Mouse (Mus musculus) lung, postnatal 25 days (tissue): Measurements from ENCODE around the gene Tada1.

ENCODE experiments used
- DNase-seq: peaks from one replicate; pipeline ENCODE4 v3.0.0; 2022; ENCODE audit warnings: low spot score

Gene Tada1

DNA sequence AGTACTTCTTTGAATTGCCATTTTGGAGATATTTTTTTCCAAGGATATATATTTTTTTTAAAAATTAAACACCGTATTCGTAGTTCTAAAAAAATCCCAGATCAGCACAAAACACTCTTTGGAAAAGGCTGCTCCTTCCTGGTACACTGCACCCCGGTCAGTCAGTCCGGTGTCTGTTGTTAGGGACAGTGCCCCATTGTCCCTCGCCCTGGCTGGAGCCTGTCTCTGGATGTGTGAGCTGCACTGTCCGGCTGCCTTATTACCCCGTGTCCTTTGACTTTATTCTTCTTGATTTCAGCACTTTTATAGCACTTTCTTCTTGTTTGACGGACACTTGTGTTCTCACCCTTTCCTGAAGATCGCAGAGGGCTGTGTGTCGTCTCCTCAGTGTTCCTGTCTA, 5.7 kb downstream of the Tada1 start:
- no peak for DNase-seq

DNA sequence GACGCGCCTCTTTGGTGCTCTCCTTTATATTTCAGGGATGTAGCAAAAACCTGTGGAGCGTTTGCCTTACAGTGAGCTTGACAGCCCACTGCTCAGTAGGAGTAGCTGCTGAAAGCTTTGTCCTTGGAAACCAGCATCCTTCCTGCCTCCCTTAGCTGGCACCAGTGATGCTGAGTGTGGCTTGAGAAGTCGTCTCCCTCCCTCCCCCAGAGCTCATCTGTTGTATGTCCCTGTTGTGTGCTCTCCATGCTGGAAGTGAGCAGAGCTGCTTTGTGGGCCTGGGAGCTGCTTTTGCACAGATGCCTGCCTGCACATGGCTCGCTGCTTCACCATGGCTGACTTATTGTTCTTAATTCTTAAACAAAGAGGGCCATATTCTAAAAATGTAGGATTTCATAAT, 6.5 kb downstream of the Tada1 start:
- no peak for DNase-seq

DNA sequence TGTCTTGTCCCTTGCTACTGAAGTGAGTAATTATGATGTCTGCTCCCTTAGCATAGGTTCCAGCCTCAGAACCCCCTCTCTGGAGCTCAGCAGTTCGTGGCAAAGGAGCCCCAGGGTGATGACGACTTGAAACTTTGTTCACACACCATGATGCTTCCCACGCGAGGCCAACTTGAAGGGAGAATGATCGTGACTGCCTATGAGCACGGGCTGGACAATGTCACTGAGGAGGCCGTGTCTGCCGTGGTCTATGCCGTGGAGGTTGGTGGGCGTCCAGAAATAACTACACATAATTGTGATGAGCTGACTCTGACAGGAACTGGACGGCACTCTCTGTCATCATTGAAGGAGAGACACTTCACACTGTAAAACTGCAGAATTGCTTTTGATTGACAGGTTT, 9.6 kb downstream of the Tada1 start:
- no peak for DNase-seq

DNA sequence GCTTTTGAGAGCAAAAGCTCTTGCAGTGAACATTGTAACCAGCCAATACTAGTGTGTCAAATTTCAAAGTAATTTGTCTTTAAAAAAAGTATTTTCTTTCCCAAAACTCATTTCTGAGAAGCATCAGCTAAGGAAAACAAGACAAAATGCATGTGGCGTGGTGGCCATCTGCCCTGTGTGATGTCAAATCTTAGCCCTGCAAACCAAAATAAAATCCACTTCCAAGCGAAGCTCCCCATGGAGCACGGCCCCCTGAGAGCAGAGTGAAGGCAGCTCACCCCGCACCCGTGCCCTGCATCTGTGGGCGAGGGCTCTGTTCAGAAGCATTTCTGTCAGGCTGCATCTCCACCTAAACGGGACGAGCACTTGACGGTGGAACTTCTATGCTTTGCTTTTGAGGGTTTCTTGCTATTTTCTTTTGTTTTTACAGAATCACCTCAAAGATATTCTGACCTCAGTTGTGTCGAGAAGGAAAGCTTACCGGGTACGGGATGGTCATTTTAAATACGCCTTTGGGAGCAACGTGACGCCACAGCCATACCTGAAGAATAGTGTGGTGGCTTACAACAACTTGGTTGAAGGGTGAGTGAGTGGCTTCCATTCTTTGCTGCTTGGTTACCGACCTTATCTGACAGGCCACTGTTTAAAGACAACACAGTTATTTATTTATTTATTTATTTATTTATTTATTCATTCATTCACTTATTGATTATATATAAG, 10.7 kb downstream of the Tada1 start:
- no peak for DNase-seq

DNA sequence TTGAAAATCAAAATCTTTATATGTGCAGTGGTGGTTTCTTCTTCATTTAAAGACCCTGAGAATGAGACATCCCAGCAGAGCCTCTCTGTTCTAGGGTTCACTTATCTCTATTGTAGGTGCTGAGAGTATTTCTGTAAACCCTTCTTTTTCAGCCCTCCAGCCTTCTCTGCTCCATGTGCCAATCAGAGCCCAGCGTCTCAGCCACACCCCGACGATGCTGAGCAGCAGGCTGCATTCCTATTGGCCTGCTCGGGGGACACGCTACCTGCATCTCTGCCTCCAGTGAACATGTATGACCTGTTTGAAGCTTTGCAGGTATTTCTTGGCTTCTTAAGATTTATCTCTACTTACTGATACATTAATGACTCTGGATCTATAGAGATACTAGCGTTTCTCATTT, 12.8 kb downstream of the Tada1 start:
- no peak for DNase-seq

DNA sequence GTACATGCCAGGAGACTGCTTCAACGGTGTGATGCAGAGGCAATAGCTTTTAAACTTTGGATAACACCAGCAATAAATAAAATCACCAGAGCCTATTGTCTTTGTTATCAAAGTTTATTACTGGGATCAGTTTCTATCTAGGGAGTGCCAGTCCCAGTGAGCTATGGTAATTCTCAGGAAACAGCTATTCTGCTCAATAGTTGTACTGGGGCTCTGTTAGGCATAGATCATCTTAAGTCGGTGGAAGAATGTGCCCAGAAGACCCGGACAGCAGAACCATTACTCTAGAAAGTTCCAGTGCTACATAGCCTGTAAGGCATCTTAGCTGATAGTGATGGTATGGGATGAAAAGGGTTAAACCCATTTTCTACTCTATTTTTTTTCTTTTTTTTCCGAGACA, 15.9 kb downstream of the Tada1 start:
- no peak for DNase-seq

DNA sequence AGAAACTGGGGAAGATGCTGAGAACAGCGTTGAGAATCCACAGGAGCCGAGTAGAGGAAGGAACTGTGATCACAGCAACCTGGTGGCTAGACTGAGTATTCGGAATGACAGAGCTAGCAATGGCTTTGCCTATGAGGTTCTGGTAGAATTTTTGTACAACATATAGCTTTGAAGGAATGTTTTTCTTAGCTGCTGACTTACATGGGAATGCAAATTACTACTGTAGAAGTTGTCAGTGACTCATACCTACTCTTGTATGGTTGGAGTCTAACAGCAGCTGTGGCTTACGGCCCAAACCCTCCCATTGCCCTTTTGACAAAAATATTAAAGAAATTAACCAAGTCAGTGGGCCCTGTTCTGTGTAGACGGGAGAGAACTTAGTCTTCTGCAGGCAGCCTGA, 16.8 kb downstream of the Tada1 start:
- no peak for DNase-seq

DNA sequence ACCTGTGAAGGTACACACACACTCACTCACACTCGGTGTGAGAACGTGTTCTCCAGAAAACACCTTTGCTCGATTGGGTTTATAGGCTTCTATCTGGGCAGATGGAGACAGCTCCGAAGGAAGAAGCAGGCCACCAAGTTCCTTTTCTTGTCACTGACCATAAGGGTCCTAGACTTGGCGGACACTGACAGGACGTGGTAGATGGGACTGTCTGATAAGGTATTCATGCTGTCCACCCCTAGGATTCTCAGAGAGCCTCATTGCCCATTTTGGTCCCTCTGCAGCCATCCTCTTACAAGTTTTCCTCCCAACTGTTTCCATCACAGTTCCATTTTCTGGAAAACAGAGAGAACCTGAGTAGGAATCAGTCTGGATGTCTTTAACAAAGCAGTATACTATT, 17.5 kb downstream of the Tada1 start:
- DNase-seq = no peak

DNA sequence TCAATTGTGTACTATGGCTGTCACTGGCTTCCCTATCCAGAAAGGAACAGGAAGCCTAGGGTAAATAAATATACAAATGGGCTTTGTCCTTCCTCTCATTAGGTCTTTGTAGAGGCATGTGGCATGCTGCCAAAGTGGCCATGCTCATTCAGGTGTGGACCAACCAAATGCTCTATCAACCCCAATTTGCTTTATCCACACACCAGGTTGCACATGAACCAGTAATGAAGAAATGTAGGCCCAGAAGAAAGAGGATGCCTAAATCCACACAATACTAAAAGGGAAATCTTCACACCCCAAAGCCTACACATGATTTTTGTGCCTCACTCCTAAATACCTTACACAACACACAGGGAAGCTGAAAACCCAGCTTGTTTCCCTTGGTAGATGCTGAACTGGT, 22.6 kb downstream of the Tada1 start:
- DNase-seq = no peak

DNA sequence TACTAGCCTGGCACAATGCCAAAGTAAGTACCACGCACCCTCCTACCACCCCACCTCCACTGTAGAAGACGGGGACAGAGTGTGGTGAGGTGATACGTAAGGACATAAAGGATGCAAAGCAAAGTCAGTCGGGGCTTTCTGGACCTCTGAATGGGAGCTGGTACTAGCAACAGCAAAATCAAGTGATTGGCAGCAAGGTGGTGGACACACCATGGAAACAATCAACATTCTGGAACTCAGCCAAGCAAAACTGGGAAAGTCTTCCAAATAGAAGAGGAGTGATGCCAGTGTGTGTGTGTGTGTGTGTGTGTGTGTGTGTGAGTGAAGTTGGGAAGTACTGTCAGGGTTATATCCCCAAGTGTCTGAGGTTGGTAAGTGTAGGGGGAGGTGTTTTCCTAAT, 23.1 kb downstream of the Tada1 start:
- no peak for DNase-seq

DNA sequence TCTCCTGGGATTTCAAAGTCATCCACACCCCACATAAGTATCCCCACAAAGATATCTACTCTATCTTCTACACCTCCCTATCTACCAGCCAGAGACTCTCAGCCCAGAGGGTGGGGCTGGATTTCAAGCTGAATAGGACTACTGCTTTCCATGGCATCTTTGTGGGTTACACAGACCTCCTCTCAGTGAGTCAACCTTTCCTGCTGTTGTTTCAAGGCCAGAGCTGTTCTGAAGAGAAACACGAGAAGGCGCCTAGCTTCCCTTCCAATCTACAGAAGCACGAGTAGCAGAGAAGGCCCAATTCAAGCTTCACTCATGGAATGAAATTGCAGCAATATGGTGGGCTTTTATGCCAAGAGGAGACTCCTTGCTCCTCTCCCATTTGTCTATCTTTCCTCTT, 24.9 kb downstream of the Tada1 start:
- DNase-seq = no peak

DNA sequence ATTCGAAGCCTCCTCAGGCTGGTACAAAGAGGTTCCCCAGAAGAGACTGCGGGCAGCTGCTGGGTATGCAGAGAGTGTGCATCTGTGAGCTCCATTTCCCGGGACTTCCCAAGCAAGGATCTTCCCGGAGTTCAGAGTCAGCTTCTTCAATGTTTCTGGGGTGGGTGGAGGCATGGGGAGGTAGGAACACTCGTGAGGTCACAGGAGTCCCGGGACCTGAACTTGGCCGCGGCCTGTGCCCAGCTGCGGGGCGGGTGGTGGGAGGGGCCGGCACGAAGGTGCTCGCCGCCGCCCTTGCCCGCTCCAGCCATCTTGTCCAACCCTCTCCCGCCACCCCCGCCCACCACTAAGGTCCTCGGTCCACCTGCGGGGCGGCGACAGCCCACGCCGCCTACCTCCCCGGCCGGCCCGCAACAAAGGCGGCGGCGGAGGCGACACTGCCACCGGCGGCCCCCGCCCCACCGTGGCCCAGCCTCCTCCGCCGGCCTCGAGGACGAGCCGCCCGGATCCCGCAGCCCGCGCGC, 30.3 kb downstream of the Tada1 start:
- DNase-seq = peak; percentile 24

DNA sequence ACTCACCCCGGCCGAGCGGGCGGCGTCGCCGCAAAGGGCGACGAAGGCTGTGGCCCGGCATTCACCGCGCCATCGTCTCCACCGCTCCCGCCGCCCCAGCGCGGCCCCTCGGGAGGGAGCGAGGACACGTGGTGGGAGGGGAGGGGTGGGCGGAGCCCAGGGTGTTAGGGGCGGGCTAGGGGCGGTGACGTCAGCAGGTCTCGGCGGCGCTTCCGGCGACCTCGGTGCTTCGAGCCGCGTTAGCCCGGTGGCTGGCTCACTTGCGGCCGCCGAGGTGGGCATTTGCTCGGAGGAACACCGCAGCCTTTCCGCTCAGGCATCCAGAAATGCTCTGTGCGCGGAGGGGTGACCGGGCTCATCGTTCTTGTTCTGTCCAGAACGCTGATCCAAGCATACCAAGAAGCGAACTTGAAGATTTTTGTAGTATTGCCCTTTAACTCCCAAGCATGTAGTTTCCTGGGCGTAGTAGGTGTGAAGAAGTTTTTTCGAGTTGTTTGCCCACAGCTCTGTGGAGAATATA, 30.9 kb downstream of the Tada1 start, which contains the start of gene Pogk:
Gene Pogk (minus strand): TSS at position 163 of the 520 bp plus-strand sequence.
- peak; percentile 65 for DNase-seq

DNA sequence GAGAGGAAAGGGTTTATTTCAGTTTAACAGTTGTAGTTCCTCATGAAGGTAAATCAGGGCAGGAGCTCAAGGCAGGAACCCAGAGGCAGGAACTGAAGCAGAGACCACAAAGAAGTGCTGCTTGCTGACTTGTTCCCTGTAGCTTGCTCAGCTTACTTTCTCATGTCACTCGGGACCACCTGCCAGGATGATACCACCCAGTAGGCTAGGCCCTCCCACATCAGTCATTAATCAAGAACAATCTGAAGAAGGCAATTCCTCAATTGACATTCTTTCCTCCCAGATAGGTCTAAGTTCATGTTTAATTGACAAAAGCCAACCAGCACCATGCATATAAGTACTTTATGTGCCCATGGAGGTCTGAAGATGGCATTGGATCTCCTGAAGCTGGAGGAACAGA, 32.6 kb downstream of the Tada1 start:
- DNase-seq = no peak

DNA sequence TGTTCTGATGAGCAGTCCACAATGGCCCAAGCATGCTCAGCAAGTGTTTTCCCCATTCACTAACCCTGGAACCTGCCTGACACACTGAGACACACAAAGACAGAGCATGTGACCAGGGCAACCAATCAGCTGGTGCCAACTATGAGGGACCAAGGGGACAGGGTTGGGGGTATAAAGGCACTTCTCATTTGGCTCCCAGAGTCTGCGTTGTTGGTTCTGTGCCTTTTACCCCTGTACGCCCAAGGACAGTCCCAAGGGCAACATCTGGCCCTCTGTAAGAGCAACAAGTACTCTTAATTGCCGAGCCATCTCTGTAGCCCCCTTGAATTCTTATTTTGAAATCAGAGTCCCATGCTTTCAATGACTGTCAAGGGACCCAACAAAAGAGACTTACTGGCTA, 33.4 kb downstream of the Tada1 start:
- DNase-seq = no peak

DNA sequence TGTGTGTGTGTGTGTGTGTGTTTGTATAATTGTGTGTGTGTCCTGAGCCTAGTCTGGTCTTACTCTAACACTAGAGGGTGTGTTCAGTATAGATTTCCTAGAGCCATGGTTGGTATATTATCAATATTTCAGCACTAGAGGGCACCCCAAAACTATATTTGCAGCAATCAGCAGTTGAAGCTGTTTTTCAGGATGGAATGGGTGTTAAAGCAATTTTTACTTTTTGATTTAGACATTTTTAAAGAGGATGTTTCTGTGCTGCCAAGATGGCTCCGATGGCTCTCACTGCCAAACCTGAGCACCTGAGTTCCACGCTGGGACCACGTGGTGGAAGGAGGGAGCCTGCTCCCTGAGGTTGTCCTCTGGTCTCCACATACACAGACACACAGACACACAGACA, 50.2 kb downstream of the Tada1 start:
- peak; percentile 17 for DNase-seq

DNA sequence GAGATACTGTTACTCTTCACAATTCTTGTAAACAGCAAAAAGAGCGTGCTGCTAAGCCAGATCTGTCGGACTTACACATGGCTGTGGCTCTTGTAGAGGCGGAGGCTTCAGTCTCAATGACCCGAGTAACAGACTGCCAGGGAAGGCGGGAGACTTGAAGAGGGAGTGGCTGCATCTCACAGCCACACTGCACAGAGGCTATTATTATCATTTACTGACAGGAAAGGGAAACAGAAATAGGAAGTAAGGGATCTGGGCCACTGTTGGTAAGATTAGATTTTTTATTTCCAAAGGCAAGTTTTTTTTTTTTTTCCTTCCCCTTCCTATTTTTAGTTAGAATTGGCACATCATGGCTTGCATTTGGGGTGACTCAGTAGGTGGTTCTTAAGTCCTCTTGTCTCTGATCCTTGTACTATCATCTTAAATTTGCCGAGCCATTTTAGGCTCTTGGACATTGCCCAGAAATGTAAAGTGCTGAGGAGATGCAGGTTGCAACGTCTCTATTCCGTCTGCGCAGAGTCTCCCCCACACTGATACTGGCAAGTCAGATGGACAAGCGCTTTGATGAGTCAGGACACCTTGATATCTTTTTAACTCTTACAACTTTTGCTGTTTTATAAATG, 51.0 kb downstream of the Tada1 start:
- peak; percentile 12 for DNase-seq

DNA sequence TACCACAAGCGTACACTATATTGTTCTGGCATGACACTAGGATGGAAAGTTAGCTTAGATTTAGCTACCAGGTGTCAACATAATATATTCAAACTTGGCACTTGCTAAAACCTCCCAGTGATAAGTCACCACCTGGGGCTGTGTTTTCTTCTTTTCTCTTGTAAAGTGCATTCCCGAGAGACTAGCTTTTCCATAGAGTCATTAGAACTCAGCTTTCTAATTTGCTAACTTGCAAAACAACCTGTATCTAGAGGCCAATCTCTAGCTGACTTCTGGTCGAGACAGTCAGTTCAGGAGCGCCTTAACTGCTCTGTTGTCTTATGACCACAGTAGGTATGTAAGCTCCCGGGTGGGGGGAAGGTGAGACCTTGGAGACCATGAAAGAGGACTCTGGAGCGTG, 60.5 kb downstream of the Tada1 start:
- DNase-seq = no peak

DNA sequence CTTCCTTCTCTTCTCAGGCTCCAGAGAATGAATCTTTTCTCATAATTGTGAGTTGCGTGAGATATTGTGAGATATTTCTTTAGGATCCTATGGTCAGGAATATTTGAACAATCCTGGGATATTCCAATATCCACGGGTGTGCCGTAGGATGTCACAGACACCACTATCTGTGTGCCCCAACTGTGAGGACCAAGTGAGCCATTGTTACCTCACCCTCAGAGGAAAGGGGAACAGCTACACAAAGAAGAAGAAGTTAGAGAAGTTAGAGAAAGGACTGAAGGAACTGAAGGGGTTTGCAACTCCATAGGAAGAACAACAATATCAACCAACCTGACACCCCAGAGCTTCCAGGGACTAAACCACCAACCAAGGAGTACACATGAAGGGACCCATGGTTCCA, 63.1 kb downstream of the Tada1 start:
- no peak for DNase-seq
